Mouse (Mus musculus) olfactory bulb, adult 2 months (tissue): ENCODE results near the gene Lmod2.

Experiments
- CTCF ChIP-seq: fragments of 200-500 bp; IDR thresholded peaks from 2 replicates; pipeline ENCODE4 v1.5.1; 2012; ENCODE audit warnings: low read depth, mild to moderate bottlenecking, low read length, moderate library complexity; ENCODE audit not compliant: insufficient read depth
- POLR2A ChIP-seq: fragments of 200-500 bp; IDR thresholded peaks from 2 replicates; pipeline ENCODE4 v1.6.1; 2012; ENCODE audit warnings: mild to moderate bottlenecking, low read depth, low read length, moderate library complexity; ENCODE audit not compliant: insufficient read depth

GRCm38 (mm10) chr6:24601668-24602067 is 4.1 kb downstream of the Lmod2 start:
- no peak for TF ChIP-seq CTCF
- no peak for TF ChIP-seq POLR2A
